Mouse (Mus musculus) bone marrow, adult 2 months (tissue): Measurements from ENCODE around the gene Anapc2. TPM values are rescaled to one million over a fixed set of nuclear protein-coding genes. Genes with fewer than 3 reads are reported as not detected.
A peak's percentile ranks its signal among the peaks of the same experiment; 100 is the strongest.

Source experiments
- H3K27ac ChIP-seq: fragments of 200-500 bp; 2 replicates; pipeline ENCODE4 v1.5.1; 2012; ENCODE audit warnings: low read depth, mild to moderate bottlenecking, control low read depth, inconsistent platforms, low read length; ENCODE audit not compliant: control insufficient read depth, poor library complexity, insufficient read depth
- H3K4me1 ChIP-seq: fragments of 200-500 bp; 2 replicates; pipeline ENCODE4 v1.6.1; 2011; ENCODE audit warnings: low read length; ENCODE audit not compliant: control insufficient read depth, insufficient read depth
- H3K4me3 ChIP-seq: fragments of 200-500 bp; replicated peaks from 2 replicates; pipeline ENCODE3; 2011; ENCODE audit warnings: mild to moderate bottlenecking, low read depth, low read length, control low read depth; ENCODE audit not compliant: control insufficient read depth
- CTCF ChIP-seq: fragments of 200-500 bp; IDR thresholded peaks from 2 replicates; pipeline ENCODE4 v1.5.1; 2011; ENCODE audit warnings: low read length, control low read depth; ENCODE audit not compliant: control insufficient read depth, insufficient read depth
- POLR2A ChIP-seq: fragments of 200-500 bp; IDR thresholded peaks from 2 replicates; pipeline ENCODE4 v1.6.1; 2011; ENCODE audit warnings: low read depth, mild to moderate bottlenecking, control low read depth, low read length, borderline replicate concordance; ENCODE audit not compliant: control insufficient read depth
- WGBS: fragments of 180-500 bp; shearing (Covaris S2); methylation state at CpG from one replicate; pipeline ENCODE4 v1.1.7; 2018; 5-methylcytosine and 5-hydroxymethylcytosine counted together
- polyA plus RNA-seq: library from polyadenylated mRNA; stranded (reverse); fragments of >200 nt; gene quantifications from 2 replicates; pipeline ENCODE4 v1.2.4, GENCODE M21; 2011; ENCODE audit warnings: low replicate concordance; ENCODE audit not compliant: missing spikeins, insufficient read depth, insufficient read length

Gene Anapc2
- polyA plus RNA-seq, result 20.1 and 34.3 TPM in 2 replicates

DNA sequence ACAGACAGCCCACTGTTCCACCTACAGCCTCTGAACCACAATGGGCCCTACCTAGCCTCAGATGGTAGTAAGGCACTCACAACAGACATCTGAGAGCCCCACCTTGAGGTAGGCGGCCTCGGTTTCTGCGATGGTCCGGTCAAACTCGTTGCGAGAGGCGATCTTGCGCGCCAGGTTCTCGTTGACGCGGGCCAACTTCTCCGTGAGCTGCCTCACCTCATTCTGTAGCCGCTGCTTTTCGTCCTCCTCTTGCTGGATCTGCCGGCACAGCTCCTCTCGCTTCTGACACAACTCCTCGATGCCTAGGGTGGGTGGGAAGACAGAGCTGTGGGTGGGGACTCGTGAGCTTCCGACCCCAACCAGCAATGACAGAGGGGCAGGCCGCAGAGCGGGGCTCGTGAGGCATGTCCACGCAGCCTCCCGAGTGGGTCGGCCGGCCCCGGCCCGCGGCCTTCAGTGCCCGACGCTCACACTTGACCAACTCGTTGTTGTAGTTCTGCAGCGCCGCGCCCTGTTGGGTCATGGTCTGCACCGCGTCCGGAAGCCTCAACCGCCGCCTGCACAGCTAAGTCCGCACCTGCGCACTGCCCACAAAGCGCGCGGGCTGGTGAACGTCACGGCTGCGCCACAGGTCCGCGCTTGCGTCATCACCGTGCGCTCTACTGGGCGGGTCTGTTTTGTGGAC, at the start of gene Anapc2, which contains the start of gene Ssna1:
Anapc2 (plus strand) TSS at position 652 of the 685 bp plus-strand sequence.
Ssna1 (minus strand) TSS at position 612 of the 685 bp plus-strand sequence.
- peak within 1 kb of the TSS; percentile 93 for H3K4me3 ChIP-seq
- TF ChIP-seq CTCF (peak; percentile 38; the same call in 1 of the 2 replicates), POLR2A (peak; percentile 97)
- H3K27ac ChIP-seq, result peak within 1 kb of the TSS; percentile 85
- WGBS, result under 1% methylated on average over 55 of the region's 55 CpGs
- peaks cover 5% of the 10 kb centered on the region for H3K4me1 ChIP-seq

DNA sequence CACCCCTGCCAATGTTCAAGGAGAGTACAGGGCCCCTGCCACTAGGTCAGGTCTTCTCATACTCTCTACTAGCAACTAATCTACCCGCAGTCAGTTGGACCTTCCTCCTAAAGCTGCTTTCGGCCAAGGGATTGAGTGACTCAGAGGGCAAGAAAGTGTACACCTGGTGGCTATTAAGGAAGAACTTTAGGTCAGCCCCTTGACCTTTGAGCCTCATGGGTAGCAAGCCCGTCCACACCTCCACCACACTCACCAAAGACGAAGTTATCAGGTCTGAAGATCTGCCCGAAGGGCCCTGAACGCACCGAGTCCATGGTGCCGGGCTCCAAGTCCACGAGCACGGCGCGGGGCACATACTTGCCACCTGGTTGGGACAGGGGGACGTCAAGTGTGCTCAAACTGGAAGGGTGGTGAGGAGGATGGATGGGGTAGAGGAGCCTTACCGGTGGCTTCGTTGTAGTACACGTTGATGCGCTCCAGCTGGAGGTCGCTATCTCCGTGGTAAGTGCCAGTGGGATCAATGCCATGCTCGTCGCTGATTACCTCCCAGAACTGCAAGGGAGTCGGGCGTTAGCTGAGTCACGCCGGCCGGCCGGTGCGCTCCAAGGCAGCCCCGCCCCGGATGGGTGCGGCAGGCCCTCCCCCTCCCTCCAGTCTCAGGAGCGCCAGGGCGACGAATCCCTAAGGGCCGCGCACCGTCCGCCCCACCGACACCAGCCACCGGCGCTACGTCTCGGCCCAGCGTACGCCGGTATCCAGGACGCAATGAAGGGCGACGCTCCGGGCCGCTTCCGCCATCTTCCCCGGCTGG, 48.4 kb upstream of the Anapc2 start:
- 1% methylated on average over 52 of the region's 53 CpGs for WGBS
- Histone ChIP-seq H3K27ac (peak overlapping the region; percentile 100), H3K4me1 (no peaks in the 10 kb centered on the region; the same call in 1 of the 2 replicates), H3K4me3 (peak overlapping the region; percentile 98)
- TF ChIP-seq CTCF, result peak; percentile 13; the same call in 1 of the 2 replicates
- TF ChIP-seq POLR2A, result no peak

- Histone ChIP-seq H3K4me1 (no peaks in the 10 kb centered on the region; the same call in 1 of the 2 replicates), H3K4me3 (peak within 1 kb of the TSS; percentile 98), H3K27ac (peak within 1 kb of the TSS; percentile 100)
- peak; percentile 99 for TF ChIP-seq POLR2A
- peak; percentile 10; the same call in 1 of the 2 replicates for TF ChIP-seq CTCF
- 0% methylated on average over 17 of the region's 17 CpGs for WGBS
Observed at GRCm38 (mm10) chr2:25224492-25224765, 47.8 kb upstream of the Anapc2 start, which contains the start of gene Tubb4b. Tubb4b (minus strand) TSS chr2:25224702.

DNA sequence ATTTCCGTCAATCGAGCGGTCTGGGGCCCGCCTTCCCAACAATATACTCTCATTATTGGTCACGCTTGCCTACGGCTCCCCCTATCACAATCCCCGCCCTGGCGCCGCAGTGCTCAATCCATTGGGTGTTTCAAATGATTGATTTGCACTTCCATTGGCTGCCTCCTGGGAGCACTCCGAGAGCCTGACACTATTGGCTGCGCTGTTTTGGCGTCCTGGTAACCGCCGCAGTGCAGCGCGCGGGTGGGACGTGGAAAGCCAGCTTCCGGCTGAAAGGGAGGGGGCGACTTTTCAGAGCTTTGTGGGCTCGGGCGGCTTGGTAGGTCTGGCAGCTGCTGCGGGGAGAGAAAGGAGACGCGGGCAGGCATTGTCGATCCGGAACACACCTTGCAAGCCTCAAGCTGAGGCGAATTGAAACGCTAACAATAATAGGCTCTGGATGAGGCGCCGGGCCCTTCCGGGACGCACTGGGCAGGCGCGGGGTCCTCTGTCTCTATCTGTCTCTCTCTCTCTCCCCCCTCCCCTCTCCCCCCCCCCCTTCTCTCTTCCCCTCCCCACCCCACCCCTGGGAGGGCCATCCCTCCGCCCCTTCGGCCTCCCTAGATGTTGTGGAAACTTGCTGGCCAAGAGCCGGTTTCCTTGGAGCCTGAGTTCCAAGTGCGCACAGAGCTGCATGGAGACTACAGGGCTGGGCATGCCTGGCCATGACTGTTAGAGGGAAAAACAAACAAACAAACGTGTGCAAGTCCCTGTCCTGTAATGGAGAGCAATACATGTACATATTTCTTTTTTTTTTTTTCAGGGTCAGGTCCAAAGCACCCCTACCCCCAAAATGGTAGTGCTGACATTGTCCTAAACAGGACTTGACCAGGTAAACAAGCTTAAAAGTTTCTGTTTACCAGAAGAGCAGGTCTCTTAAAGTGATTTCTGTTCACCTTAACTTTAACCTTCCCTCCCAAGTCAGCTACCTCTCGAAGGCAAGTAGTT, 47.2 kb upstream of the Anapc2 start:
- Histone ChIP-seq H3K4me3 (peak overlapping the region; percentile 75), H3K27ac (peak overlapping the region; percentile 91), H3K4me1 (no peaks in the 10 kb centered on the region; the same call in 1 of the 2 replicates)
- WGBS, result 2% methylated on average over 41 of the region's 41 CpGs
- peak; percentile 89; the same call in 1 of the 2 replicates for TF ChIP-seq POLR2A
- TF ChIP-seq CTCF, result no peak

- TF ChIP-seq CTCF (no peak), POLR2A (no peak)
- no peaks in the 10 kb centered on the region; the same call in 1 of the 2 replicates for H3K4me1 ChIP-seq
- H3K4me3 ChIP-seq, result no peak overlapping the region
- WGBS, result 82% methylated on average over 8 of the region's 8 CpGs
- no peak overlapping the region; the same call in 1 of the 2 replicates for H3K27ac ChIP-seq
Observed at GRCm38 (mm10) chr2:25225811-25226379, 46.4 kb upstream of the Anapc2 start.

DNA sequence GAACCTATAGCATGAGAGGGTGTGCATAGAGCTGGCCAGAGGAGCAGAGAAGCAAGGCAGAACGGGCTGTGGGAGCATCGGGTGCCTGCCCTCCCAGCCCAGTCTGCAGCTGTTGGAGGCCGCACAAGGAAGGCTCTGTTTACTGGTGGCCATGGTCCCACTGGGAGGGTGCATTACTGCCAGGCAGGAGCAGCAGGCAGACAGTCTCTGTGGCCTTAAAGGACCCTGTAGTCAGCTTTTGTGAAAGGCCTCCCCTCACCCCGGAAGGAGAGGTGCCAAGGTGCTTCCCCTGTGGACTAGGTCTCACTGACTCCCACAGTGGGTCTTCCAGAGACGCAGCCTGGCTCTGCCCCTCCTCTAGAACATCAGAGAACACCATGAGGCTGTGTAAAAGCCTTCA, 45.4 kb upstream of the Anapc2 start:
- Histone ChIP-seq H3K4me3 (no peak overlapping the region), H3K27ac (no peak overlapping the region), H3K4me1 (no peaks in the 10 kb centered on the region; the same call in 1 of the 2 replicates)
- WGBS, result 82% methylated on average over 5 of the region's 5 CpGs
- TF ChIP-seq CTCF, result no peak
- no peak for TF ChIP-seq POLR2A

GRCm38 (mm10) chr2:25227406-25227805, 44.9 kb upstream of the Anapc2 start:
- TF ChIP-seq CTCF (no peak), POLR2A (no peak)
- H3K27ac ChIP-seq, result no peak overlapping the region
- 85% methylated on average over 4 of the region's 4 CpGs for WGBS
- H3K4me1 ChIP-seq, result no peaks in the 10 kb centered on the region
- no peak overlapping the region for H3K4me3 ChIP-seq
